Mouse (Mus musculus) hindbrain, embryonic 13.5 days (tissue): ENCODE results near the gene Cbfa2t3. TPM values are rescaled to one million over a fixed set of nuclear protein-coding genes. Genes with fewer than 3 reads are reported as not detected.

ENCODE experiments used
- ATAC-seq: fragments of 200-750 bp; cut with Nextera tagmentation; 2 replicates; pipeline ENCODE4 v1.8.0; 2017; ENCODE audit warnings: moderate TSS enrichment; ENCODE audit not compliant: low FRiP score
- H3K27ac ChIP-seq: fragments of 300-500 bp; sonication (generic); 2 replicates; pipeline ENCODE4 v1.5.1; 2015; ENCODE audit warnings: inconsistent platforms, mild to moderate bottlenecking, moderate library complexity
- H3K27me3 ChIP-seq: fragments of 300-500 bp; sonication (generic); 2 replicates; pipeline ENCODE4 v1.6.1; 2015; ENCODE audit warnings: mild to moderate bottlenecking, inconsistent platforms
- H3K36me3 ChIP-seq: fragments of 300-500 bp; sonication (generic); 2 replicates; pipeline ENCODE4 v1.6.1; 2015; ENCODE audit warnings: mild to moderate bottlenecking, inconsistent platforms
- H3K4me1 ChIP-seq: fragments of 300-500 bp; sonication (generic); replicated peaks from 2 replicates; pipeline ENCODE4 v1.6.1; 2015; ENCODE audit warnings: inconsistent platforms
- H3K4me2 ChIP-seq: fragments of 300-500 bp; sonication (generic); 2 replicates; pipeline ENCODE4 v1.6.1; 2015; ENCODE audit warnings: inconsistent platforms, mild to moderate bottlenecking, moderate library complexity
- H3K4me3 ChIP-seq: fragments of 300-500 bp; sonication (generic); 2 replicates; pipeline ENCODE4 v1.5.1; 2015; ENCODE audit warnings: mild to moderate bottlenecking, inconsistent platforms
- H3K9ac ChIP-seq: fragments of 300-500 bp; sonication (generic); 2 replicates; pipeline ENCODE4 v1.6.1; 2015; ENCODE audit warnings: mild to moderate bottlenecking, inconsistent platforms
- H3K9me3 ChIP-seq: fragments of 300-500 bp; sonication (generic); 2 replicates; pipeline ENCODE4 v1.6.1; 2016; ENCODE audit warnings: inconsistent platforms
- WGBS: fragments of 180-500 bp; shearing (Covaris S2); methylation state at CpG from one replicate; pipeline ENCODE4 v1.1.7; 2015; 5-methylcytosine and 5-hydroxymethylcytosine counted together
- polyA plus RNA-seq: library from polyadenylated mRNA; unstranded; fragments of >200 nt; fragmentation: Nextera tagmentation; extraction: Ambion mirVana; gene quantifications from 2 replicates; pipeline ENCODE4 v1.2.1, GENCODE M21; 2015

The Cbfa2t3 gene
- polyA plus RNA-seq, 1 experiment from 2014 or later: 30.2 TPM

DNA sequence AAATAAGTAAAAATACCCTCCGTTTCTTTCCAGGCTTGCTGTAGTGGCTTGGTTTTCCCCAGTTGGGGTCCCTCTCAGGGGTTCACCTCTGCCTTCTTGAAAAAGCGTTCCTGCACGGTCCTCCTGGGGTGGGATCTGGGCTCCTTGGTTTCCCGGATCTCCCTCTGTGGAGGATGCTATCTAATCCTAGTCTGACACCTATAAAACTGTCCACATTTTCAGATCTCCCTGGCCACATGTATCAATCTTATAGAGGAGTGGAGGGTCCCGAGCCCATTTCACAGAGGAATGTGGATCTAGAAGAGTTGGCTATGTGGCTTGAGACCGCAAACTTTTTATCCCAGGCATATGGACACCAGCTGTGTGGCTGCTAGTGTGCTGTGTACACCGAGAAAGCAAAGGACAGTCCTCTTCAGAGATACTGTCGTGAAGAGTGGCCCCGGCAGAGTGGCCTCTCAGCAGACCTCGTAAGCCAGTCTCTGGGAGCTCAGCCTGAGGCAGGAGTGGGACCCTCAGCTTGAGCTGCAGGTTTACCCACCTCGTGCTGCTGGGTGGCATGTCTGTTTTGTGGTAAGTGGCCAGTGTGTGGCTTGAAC is 19.5 kb downstream of the Cbfa2t3 start:
- peaks cover 56% of the 10 kb centered on the region for H3K4me1 ChIP-seq
- H3K36me3 ChIP-seq: no peaks in the 10 kb centered on the region
- peak overlapping the region; percentile 99 for H3K27ac ChIP-seq
- peaks cover 19% of the 10 kb centered on the region for H3K27me3 ChIP-seq
- 23% methylated on average over 11 of the region's 11 CpGs for WGBS
- ATAC-seq: no peak
- peak overlapping the region; percentile 94 for H3K9ac ChIP-seq
- peak overlapping the region; percentile 86 for H3K4me3 ChIP-seq
- no peaks in the 10 kb centered on the region for H3K9me3 ChIP-seq
- peak overlapping the region; percentile 90 for H3K4me2 ChIP-seq

DNA sequence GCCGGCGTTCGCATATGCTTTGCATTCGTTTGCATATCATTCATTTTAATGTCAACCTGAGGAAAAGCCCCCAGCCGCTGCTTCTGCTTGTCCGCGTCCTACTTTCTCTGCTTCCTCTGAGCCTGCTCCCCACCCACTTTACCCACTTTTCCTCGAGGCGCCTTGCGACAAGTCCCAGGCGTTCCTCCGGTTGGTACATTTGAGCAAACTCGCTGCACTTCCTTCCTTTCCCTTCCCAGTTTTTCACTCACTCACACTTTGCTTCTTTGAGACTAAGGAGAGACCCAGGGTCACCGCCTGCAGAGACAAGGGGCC is 20.1 kb downstream of the Cbfa2t3 start:
- peaks cover 24% of the 10 kb centered on the region for H3K27me3 ChIP-seq
- H3K4me2 ChIP-seq: peak overlapping the region; percentile 90
- peaks cover 62% of the 10 kb centered on the region for H3K4me1 ChIP-seq
- under 1% methylated on average over 14 of the region's 14 CpGs for WGBS
- peak overlapping the region; percentile 94 for H3K9ac ChIP-seq
- no peaks in the 10 kb centered on the region for H3K9me3 ChIP-seq
- H3K4me3 ChIP-seq: peak overlapping the region; percentile 86
- H3K36me3 ChIP-seq: no peaks in the 10 kb centered on the region; the same call in 1 of the 2 replicates
- peak overlapping the region; percentile 99 for H3K27ac ChIP-seq
- no peak for ATAC-seq

DNA sequence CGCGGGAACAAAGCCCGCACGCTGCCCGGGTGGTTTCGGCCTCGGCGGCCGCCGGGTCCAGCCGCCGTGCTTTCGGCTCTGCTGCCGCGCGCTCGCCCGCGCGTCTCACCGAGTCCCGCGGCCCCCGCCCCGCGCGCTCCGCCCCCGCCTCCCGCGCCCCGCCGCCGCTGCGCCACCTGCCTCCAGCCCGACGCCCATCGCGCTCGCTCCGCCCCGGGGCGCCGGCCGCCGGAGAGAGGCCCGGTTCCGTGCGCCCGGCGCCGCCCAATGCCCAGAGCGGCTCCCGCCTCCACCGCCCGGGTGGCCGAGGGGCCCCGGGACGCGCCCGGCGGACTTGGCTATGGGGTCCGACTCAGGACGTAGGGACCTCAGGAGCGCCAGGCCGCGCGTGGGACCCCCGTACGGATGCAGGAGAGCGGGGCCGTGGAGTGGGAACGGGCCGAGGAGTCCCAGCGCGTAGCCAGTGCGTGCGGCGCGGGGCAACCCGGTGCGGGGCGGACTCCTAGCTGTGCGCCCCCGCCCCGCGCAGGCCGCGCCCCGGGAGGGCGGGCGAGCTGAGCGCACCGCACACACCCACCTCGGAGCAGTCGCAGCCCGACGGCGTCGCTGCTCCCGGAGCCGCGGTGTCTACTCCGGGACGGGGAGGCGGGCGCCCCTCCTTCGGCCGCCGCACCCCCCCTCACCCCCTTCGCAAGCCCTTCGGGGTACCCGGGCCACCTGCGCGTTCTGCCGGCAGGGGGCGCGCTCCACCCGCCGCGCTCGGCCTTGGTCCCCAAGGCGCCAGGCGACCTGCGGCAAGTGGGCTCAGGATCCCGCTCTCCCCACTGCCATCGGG is 20.6 kb downstream of the Cbfa2t3 start:
- Histone ChIP-seq H3K9ac (peak overlapping the region; percentile 94), H3K4me2 (peak overlapping the region; percentile 90), H3K27ac (peak overlapping the region; percentile 99), H3K27me3 (peaks cover 24% of the 10 kb centered on the region), H3K9me3 (no peaks in the 10 kb centered on the region), H3K36me3 (peaks cover 6% of the 10 kb centered on the region; the same call in 1 of the 2 replicates), H3K4me1 (peaks cover 68% of the 10 kb centered on the region), H3K4me3 (peak overlapping the region; percentile 86)
- ATAC-seq: peak; percentile 76
- 0% methylated on average over 32 of the region's 127 CpGs for WGBS

DNA sequence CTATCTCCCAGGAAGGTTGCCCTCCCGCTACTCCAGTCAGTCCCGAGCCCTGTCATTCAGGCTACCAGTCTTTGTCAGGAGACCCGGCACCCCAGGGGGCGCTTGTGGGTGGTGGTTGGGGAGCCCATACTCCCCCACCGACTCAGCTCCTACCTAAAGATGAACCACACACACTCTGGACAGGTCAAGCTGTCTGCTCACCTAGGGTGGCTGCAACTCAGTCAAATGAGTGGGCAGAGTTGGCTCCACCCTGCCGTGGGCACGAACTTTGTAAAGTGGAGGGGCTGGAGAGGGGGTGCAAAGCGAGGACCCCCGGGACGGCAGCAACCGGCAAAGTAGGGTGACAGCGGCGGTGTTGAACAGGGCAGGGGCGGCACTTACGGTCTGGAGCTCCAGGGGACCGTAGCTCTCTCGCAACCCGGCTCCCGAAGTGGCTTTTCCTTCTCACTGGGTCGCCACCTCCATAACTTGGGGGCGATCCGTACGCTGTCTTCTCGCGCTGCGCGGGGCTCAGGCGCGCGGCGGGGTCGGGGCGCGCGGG is 21.4 kb downstream of the Cbfa2t3 start:
- Histone ChIP-seq H3K27ac (peak overlapping the region; percentile 99), H3K27me3 (peaks cover 31% of the 10 kb centered on the region), H3K9me3 (no peaks in the 10 kb centered on the region), H3K36me3 (peaks cover 13% of the 10 kb centered on the region), H3K4me3 (peak overlapping the region; percentile 86), H3K4me1 (peaks cover 75% of the 10 kb centered on the region), H3K4me2 (peak overlapping the region; percentile 90), H3K9ac (peak overlapping the region; percentile 94)
- WGBS: 2% methylated on average over 35 of the region's 35 CpGs
- peak; percentile 9 for ATAC-seq

DNA sequence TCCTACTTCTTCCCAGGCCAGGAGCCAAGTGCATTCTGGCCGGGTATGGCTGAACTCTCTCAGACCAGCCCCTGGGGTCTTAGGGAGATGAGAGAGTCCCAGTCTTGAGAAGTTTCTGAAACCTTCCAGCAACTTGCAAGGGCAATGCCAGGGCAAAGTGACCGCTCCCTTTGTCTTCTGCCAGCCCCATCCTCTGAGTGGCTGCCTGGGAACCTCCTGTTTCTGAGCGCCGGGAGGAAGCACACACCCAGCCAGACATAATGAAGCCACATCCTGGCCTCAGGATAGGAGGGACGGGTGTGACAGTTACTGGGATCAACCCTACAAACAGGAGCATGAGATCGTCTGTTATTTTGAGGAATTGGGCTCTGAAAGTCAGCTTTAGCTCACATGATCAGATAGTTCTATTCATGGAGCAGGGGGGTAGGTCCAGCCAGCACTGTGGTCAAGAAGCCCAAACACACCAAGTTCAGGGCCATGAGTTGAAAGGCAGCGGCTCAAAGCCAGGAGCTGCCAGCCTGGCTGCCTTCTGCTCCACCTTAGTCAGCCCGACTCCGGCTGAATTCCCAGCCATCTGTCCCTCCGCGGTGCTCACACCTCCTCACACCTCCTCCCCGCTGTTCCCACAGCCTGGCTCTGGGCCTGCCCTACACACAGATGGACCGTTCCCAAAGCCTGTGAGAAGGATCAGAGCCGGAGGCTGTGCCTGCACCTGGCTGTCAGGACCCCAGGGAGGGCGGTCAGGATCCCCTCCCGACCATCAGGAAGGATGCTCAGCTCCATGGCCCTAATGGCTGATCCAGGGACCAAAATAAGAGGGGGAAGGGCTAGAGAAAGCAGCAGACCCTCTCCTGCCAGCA is 22.1 kb downstream of the Cbfa2t3 start:
- WGBS: 9% methylated on average over 16 of the region's 16 CpGs
- H3K4me3 ChIP-seq: peak overlapping the region; percentile 86
- no peaks in the 10 kb centered on the region for H3K9me3 ChIP-seq
- H3K27ac ChIP-seq: peak overlapping the region; percentile 99
- H3K4me1 ChIP-seq: peaks cover 82% of the 10 kb centered on the region
- H3K9ac ChIP-seq: peak overlapping the region; percentile 94
- peaks cover 15% of the 10 kb centered on the region for H3K36me3 ChIP-seq
- peak overlapping the region; percentile 90 for H3K4me2 ChIP-seq
- peaks cover 29% of the 10 kb centered on the region for H3K27me3 ChIP-seq
- ATAC-seq: peak; percentile 36; the same call in 1 of the 2 replicates

DNA sequence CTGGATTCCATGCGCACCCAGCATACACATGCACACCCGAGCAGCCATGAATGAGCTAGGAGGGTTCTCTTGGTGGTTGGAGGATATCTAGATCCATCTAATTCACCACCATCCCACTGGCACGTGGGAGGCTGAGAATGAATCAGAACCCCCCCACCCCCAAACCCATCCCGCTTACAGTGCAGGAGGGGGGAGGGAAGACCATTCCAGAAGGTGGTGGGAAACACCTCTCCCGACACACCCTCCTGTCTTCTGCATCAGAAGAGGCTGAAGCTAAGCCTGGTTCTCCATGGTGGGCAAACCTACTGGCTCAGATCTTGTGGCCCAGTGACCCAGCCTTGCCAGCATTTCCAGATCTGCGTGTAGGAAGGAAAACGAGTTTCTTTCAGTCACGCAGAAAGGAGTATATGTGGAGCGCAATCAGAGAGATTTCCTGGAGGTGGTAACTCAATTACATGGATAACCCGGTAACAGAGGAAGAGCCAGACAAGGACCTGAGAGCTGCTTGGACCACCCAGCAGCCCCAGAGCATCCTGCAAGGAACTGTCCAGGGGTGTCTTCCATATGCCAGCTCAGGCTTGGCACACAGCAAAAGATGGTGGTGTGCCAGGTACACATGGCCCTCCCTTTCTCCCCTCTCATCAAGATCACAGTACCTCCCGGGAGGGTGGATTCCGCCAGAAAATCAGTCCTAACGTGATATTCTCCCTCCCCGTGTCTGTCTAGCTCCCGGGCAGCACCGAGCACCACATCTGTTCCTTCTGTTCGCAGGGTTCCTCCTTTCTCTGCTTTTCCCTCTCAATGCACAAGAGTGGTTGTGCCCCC is 23.1 kb downstream of the Cbfa2t3 start:
- H3K9me3 ChIP-seq: no peaks in the 10 kb centered on the region
- no peak for ATAC-seq
- peaks cover 90% of the 10 kb centered on the region for H3K4me1 ChIP-seq
- H3K27ac ChIP-seq: peak overlapping the region; percentile 99
- peaks cover 19% of the 10 kb centered on the region for H3K36me3 ChIP-seq
- 50% methylated on average over 17 of the region's 17 CpGs for WGBS
- H3K4me2 ChIP-seq: peak overlapping the region; percentile 90
- H3K27me3 ChIP-seq: peaks cover 24% of the 10 kb centered on the region
- H3K9ac ChIP-seq: peak overlapping the region; percentile 94
- peak overlapping the region; percentile 86 for H3K4me3 ChIP-seq

DNA sequence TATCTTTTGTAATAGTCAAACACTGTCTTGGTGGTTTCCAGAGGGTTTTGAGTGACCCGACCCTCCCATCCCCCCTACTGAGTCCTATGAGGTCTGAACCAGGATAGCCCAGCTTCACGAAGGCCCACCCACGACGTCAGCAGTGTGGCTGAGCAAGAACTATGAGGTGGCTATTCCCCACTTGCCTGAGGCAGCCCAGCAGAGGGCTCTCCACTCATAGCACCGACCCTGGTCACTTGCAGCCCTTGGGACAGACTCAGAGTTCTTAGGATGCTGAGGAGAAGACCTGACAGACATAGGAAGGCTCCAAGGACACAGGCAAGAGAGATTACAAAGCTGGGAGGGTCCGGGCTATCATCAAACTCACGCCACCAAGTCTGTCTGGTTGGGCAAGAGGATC is 23.9 kb downstream of the Cbfa2t3 start:
- H3K27ac ChIP-seq: peak overlapping the region; percentile 99
- ATAC-seq: no peak
- H3K9ac ChIP-seq: peak overlapping the region; percentile 94
- H3K4me2 ChIP-seq: peak overlapping the region; percentile 90
- H3K9me3 ChIP-seq: no peaks in the 10 kb centered on the region
- peak overlapping the region; percentile 86 for H3K4me3 ChIP-seq
- H3K27me3 ChIP-seq: peaks cover 21% of the 10 kb centered on the region
- peaks cover 19% of the 10 kb centered on the region for H3K36me3 ChIP-seq
- H3K4me1 ChIP-seq: peaks cover 90% of the 10 kb centered on the region
- 38% methylated on average over 7 of the region's 7 CpGs for WGBS

DNA sequence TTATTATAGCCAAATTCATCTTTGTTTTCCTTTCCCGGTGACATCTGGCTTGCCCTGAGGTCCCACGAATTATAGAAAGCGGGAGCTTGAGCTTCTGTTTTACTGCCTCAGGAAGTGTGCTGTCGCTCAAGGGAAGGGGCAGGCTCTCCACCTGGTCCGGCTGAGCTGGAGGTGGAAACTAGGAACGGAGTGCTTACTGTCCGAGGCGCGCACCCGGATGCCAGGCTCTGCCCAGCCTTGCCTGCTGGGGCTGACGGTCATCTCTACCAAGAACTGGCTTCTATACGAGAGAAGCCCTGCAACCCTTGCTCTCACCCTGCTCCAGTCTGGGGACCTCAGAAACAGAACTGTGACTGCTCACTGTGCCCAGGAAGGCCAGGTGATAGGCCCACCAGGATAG is 24.9 kb downstream of the Cbfa2t3 start:
- peaks cover 19% of the 10 kb centered on the region; the same call in 1 of the 2 replicates for H3K27me3 ChIP-seq
- no peak for ATAC-seq
- no peak overlapping the region for H3K27ac ChIP-seq
- H3K4me2 ChIP-seq: peak overlapping the region; percentile 90
- 75% methylated on average over 12 of the region's 12 CpGs for WGBS
- peaks cover 90% of the 10 kb centered on the region for H3K4me1 ChIP-seq
- H3K4me3 ChIP-seq: peak overlapping the region; percentile 86
- H3K36me3 ChIP-seq: peaks cover 23% of the 10 kb centered on the region
- H3K9me3 ChIP-seq: no peaks in the 10 kb centered on the region
- H3K9ac ChIP-seq: peak overlapping the region; percentile 94

DNA sequence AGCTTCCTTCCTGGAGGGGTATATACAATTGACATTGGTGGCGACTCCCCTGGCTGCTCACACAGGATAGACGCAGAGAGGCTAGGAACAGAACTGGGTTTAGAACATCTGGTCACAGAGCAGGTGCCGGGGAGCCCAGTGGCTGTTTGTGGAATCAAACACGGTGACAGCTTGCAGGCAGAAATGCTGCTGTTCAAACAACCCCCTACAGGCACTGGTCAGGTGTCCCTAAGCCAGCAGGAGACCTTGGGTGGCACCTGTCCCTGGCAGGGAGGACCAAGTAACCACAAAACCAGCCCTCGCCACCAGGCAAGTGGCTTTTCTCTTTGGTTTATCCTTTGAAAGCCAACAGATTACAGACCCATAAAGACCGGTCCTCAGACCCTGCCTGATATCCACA is 27.0 kb downstream of the Cbfa2t3 start:
- peak overlapping the region; percentile 90 for H3K4me2 ChIP-seq
- no peaks in the 10 kb centered on the region for H3K9me3 ChIP-seq
- H3K9ac ChIP-seq: peak overlapping the region; percentile 65
- peaks cover 19% of the 10 kb centered on the region; the same call in 1 of the 2 replicates for H3K27me3 ChIP-seq
- H3K4me3 ChIP-seq: no peak overlapping the region
- WGBS: 71% methylated on average over 6 of the region's 6 CpGs
- H3K4me1 ChIP-seq: peaks cover 100% of the 10 kb centered on the region
- ATAC-seq: no peak
- H3K27ac ChIP-seq: no peak overlapping the region
- H3K36me3 ChIP-seq: peaks cover 23% of the 10 kb centered on the region

DNA sequence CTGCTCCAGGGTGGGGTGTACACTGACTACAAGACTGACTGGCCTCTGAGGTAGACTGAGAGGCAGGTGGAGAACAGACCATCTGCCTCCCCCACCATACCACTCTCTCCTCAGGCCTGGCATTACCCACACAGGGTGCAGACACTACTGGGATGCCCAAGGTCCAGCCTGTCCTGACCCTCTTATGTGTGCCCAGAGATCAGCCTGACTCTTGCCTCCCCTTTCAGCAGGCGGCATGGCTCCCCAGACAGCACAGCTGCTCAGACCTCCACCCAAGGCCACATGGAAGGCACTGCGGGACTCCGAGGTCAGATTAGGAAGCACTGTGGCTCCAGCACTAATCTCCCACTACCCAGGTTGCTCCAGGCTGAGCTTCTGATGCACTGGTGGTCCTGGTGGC is 28.2 kb downstream of the Cbfa2t3 start:
- no peak for ATAC-seq
- Histone ChIP-seq H3K4me2 (peak overlapping the region; percentile 90), H3K9ac (peak overlapping the region; percentile 65), H3K27ac (no peak overlapping the region), H3K27me3 (peaks cover 13% of the 10 kb centered on the region; the same call in 1 of the 2 replicates), H3K4me1 (peaks cover 100% of the 10 kb centered on the region), H3K9me3 (no peaks in the 10 kb centered on the region), H3K4me3 (no peak overlapping the region), H3K36me3 (peaks cover 23% of the 10 kb centered on the region)
- 69% methylated on average over 3 of the region's 3 CpGs for WGBS

DNA sequence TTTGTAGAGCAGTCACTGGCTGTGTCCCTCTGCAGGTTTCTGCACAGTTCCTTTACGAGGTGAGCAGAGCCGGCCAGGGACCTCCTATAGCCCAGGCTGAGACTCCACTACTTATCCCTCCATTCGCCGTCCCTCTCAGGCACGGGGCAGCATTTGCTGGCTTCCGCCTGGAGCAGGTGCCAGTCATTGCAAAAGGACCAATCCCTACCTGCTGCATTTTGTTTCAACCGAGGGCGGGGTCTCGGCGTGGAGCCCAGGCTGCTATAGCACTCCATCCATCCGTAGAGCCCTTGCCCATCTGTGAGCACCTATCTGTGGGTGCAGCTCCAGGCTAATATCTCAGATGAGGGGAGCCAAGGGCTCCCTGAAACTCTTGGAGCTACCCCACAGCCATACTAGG is 28.9 kb downstream of the Cbfa2t3 start:
- H3K4me3 ChIP-seq: no peak overlapping the region
- 22% methylated on average over 11 of the region's 11 CpGs for WGBS
- H3K27me3 ChIP-seq: peaks cover 13% of the 10 kb centered on the region; the same call in 1 of the 2 replicates
- peak overlapping the region; percentile 65 for H3K9ac ChIP-seq
- no peak overlapping the region; the same call in 1 of the 2 replicates for H3K27ac ChIP-seq
- peak overlapping the region; percentile 90 for H3K4me2 ChIP-seq
- H3K9me3 ChIP-seq: no peaks in the 10 kb centered on the region
- peaks cover 23% of the 10 kb centered on the region for H3K36me3 ChIP-seq
- ATAC-seq: no peak
- peaks cover 100% of the 10 kb centered on the region for H3K4me1 ChIP-seq
